Mouse (Mus musculus): ENCODE data around the gene Rad21l.
A peak's percentile ranks its signal among the peaks of the same experiment; 100 is the strongest.
"Not testable (repeated sequence)": the region's sequence is repeated elsewhere in the genome, so short reads cannot be mapped to it uniquely, and the experiment has no call there.

Gene Rad21l

GRCm38 (mm10) chr2:151632982-151633381 is 35.4 kb downstream of the Rad21l start:
- TF ChIP-seq NANOG (IDR thresholded peaks at IDR 0.05; ENCODE audit: borderline replicate concordance, low read length) (no peak), CTCF (conservative IDR thresholded peaks at IDR 0.05; ENCODE audit: low read length) (no peak), POU5F1 (IDR thresholded peaks at IDR 0.05; ENCODE audit: borderline replicate concordance, low read length) (no peak)
- Histone ChIP-seq H3K36me3 (ENCODE audit: insufficient read depth, low read length) (no peaks in the 10 kb centered on the region), H3K4me1 (replicated peaks; ENCODE audit: low read depth, low read length) (peaks cover 20% of the 10 kb centered on the region), H3K4me3 (replicated peaks; ENCODE audit: low read length) (no peak overlapping the region), H3K27me3 (ENCODE audit: insufficient read depth, low read length) (peaks cover 61% of the 10 kb centered on the region), H3K9me3 (ENCODE audit: low read length) (no peaks in the 10 kb centered on the region)

DNA sequence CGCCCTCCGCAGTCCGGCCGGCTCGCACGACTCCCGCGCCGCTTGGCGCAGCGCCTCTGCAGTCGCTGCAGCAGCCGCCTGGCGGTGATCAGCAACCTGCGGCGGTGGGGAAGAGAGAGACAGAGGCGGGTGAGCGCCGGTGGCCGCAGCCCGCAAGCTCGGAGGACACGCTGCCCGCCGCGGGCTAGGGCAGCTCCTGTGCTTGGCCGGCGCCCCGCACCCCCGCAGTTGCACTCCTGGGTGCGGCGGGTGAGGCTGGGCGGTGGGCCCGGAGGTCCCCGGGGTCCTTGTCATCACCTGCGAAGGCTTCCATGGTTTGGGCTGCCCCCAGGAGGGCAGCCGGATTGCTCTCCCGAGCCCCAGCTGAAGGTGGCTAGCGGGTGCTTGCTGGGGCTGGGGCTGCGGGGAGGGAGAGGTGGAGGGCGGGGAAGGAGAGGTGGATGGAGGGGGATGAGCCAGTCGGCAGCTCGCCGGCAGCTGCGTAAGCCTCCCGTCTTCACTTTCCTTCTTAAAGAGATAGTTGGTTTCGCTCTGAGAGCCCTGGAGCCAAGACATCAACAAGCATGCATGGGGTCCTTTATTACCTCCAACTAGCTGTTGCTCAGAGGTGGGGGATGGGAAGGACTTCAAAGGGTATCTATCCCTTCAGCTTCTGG is 36.0 kb downstream of the Rad21l start, which contains the start of gene Snph:
Gene Snph (minus strand): TSS at position 435 of the 656 bp plus-strand sequence.
- TF ChIP-seq NANOG (IDR thresholded peaks at IDR 0.05; ENCODE audit: borderline replicate concordance, low read length) (no peak), CTCF (conservative IDR thresholded peaks at IDR 0.05; ENCODE audit: low read length) (no peak), POU5F1 (IDR thresholded peaks at IDR 0.05; ENCODE audit: borderline replicate concordance, low read length) (no peak)
- H3K9me3 ChIP-seq (ENCODE audit: low read length): no peaks in the 10 kb centered on the region
- H3K4me3 ChIP-seq (replicated peaks; ENCODE audit: low read length): peak within 1 kb of the TSS; percentile 82
- H3K4me1 ChIP-seq (replicated peaks; ENCODE audit: low read depth, low read length): peaks cover 20% of the 10 kb centered on the region
- H3K27me3 ChIP-seq (ENCODE audit: insufficient read depth, low read length): peaks cover 64% of the 10 kb centered on the region
- H3K36me3 ChIP-seq (ENCODE audit: insufficient read depth, low read length): no peaks in the 10 kb centered on the region

DNA sequence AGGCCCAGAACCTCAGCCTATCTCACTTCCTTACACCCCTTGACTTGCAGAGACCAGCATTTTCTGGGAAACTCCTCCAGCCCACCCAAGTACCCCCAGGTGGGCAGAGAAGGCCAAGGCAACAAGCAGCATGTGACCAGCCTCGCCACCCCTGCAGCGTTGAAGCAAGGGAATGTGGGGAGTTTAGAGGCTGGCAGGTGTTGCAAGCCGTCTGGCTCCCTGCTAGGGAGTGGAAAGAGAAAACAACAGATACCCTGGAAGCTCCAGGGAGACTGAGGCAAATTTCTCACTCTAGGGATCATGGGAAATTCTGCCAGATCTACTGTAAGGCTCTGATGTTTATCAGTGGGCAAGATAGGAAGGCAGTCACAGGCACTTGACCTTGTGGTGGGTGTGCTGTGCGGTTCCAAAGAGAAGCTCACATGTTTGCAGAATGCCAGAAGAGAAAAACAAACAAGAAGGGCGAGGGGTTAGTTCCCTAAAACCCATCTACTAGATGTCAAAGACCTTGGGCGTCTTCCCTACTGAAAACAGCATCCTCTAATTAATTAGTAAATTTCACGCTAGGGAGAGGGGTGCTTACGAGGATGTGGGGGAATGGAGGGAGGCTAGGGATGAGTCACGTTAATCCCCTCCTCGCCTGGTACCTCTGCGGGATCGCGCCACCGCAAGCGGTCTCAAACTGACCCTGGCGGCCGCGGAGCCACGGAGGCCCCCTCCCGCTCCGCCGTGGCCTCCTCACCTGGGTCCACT is 36.8 kb downstream of the Rad21l start:
- peaks cover 20% of the 10 kb centered on the region for H3K4me1 ChIP-seq (replicated peaks; ENCODE audit: low read depth, low read length)
- H3K9me3 ChIP-seq (ENCODE audit: low read length): no peaks in the 10 kb centered on the region
- no peak for TF ChIP-seq POU5F1 (IDR thresholded peaks at IDR 0.05; ENCODE audit: borderline replicate concordance, low read length)
- TF ChIP-seq CTCF (conservative IDR thresholded peaks at IDR 0.05; ENCODE audit: low read length): no peak
- TF ChIP-seq NANOG (IDR thresholded peaks at IDR 0.05; ENCODE audit: borderline replicate concordance, low read length): no peak
- no peaks in the 10 kb centered on the region for H3K36me3 ChIP-seq (ENCODE audit: insufficient read depth, low read length)
- H3K27me3 ChIP-seq (ENCODE audit: insufficient read depth, low read length): peaks cover 64% of the 10 kb centered on the region
- H3K4me3 ChIP-seq (replicated peaks; ENCODE audit: low read length): peak overlapping the region; percentile 82

DNA sequence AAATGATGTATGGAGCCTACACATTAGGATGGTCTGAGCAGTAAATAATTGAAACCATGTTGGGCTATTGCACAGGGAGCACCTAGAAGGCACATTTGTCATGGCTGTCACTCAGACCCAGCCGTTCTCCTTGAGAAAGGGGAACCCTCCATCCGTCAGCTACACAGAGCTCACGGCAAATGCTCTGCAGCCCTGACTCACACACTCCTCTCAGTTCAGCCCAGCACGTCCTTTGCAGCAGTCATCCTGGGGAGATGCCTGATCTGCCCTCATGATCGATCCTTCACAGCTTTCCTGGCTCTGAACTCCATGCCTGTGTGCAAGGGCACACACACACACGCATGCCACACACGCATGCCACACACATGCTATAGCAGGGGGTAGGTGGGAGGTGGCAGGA is 39.0 kb downstream of the Rad21l start:
- H3K9me3 ChIP-seq (ENCODE audit: low read length): no peaks in the 10 kb centered on the region
- no peaks in the 10 kb centered on the region for H3K36me3 ChIP-seq (ENCODE audit: insufficient read depth, low read length)
- H3K4me1 ChIP-seq (replicated peaks; ENCODE audit: low read depth, low read length): peaks cover 14% of the 10 kb centered on the region
- TF ChIP-seq CTCF (conservative IDR thresholded peaks at IDR 0.05; ENCODE audit: low read length) (no peak), POU5F1 (IDR thresholded peaks at IDR 0.05; ENCODE audit: borderline replicate concordance, low read length) (no peak), NANOG (IDR thresholded peaks at IDR 0.05; ENCODE audit: borderline replicate concordance, low read length) (no peak)
- H3K27me3 ChIP-seq (ENCODE audit: insufficient read depth, low read length): peaks cover 77% of the 10 kb centered on the region
- H3K4me3 ChIP-seq (replicated peaks; ENCODE audit: low read length): no peak overlapping the region

GRCm38 (mm10) chr2:151628011-151628410 is 40.3 kb downstream of the Rad21l start:
- H3K36me3 ChIP-seq (ENCODE audit: insufficient read depth, low read length): no peaks in the 10 kb centered on the region
- H3K4me1 ChIP-seq (replicated peaks; ENCODE audit: low read depth, low read length): peaks cover 12% of the 10 kb centered on the region
- peaks cover 79% of the 10 kb centered on the region for H3K27me3 ChIP-seq (ENCODE audit: insufficient read depth, low read length)
- no peak overlapping the region for H3K4me3 ChIP-seq (replicated peaks; ENCODE audit: low read length)
- no peak for TF ChIP-seq CTCF (conservative IDR thresholded peaks at IDR 0.05; ENCODE audit: low read length)
- no peak for TF ChIP-seq NANOG (IDR thresholded peaks at IDR 0.05; ENCODE audit: borderline replicate concordance, low read length)
- TF ChIP-seq POU5F1 (IDR thresholded peaks at IDR 0.05; ENCODE audit: borderline replicate concordance, low read length): no peak
- no peaks in the 10 kb centered on the region for H3K9me3 ChIP-seq (ENCODE audit: low read length)

GRCm38 (mm10) chr2:151626296-151626695 is 42.0 kb downstream of the Rad21l start:
- TF ChIP-seq CTCF (conservative IDR thresholded peaks at IDR 0.05; ENCODE audit: low read length): no peak
- no peak for TF ChIP-seq POU5F1 (IDR thresholded peaks at IDR 0.05; ENCODE audit: borderline replicate concordance, low read length)
- no peak for TF ChIP-seq NANOG (IDR thresholded peaks at IDR 0.05; ENCODE audit: borderline replicate concordance, low read length)
- Histone ChIP-seq H3K4me1 (replicated peaks; ENCODE audit: low read depth, low read length) (peaks cover 1% of the 10 kb centered on the region), H3K4me3 (replicated peaks; ENCODE audit: low read length) (no peak overlapping the region), H3K36me3 (ENCODE audit: insufficient read depth, low read length) (no peaks in the 10 kb centered on the region), H3K27me3 (ENCODE audit: insufficient read depth, low read length) (peaks cover 78% of the 10 kb centered on the region), H3K9me3 (ENCODE audit: low read length) (no peaks in the 10 kb centered on the region)

DNA sequence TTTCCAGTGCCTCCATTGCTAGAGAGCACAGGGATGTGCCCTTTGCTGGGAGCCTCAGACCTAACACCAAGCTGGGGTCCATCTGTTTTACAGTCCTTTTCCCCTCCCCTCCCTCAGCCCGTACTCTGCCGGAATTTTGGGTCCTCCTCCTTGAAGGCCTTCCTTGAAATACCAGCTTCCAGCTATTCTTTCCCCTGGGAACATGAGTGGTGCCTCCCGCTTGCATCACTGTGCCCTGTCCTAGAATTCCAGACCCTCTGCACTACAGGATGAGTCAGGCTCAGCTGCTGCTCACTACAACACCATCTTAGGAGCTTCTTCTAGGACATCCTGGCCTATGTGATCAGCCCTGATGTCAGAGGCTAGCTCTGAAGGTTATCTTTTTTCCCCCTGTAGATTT is 44.6 kb downstream of the Rad21l start:
- H3K4me1 ChIP-seq (replicated peaks; ENCODE audit: low read depth, low read length): peaks cover 9% of the 10 kb centered on the region
- H3K27me3 ChIP-seq (ENCODE audit: insufficient read depth, low read length): peaks cover 53% of the 10 kb centered on the region
- no peak for TF ChIP-seq POU5F1 (IDR thresholded peaks at IDR 0.05; ENCODE audit: borderline replicate concordance, low read length)
- TF ChIP-seq NANOG (IDR thresholded peaks at IDR 0.05; ENCODE audit: borderline replicate concordance, low read length): no peak
- TF ChIP-seq CTCF (conservative IDR thresholded peaks at IDR 0.05; ENCODE audit: low read length): no peak
- no peak overlapping the region for H3K4me3 ChIP-seq (replicated peaks; ENCODE audit: low read length)
- H3K9me3 ChIP-seq (ENCODE audit: low read length): no peaks in the 10 kb centered on the region
- no peaks in the 10 kb centered on the region for H3K36me3 ChIP-seq (ENCODE audit: insufficient read depth, low read length)

DNA sequence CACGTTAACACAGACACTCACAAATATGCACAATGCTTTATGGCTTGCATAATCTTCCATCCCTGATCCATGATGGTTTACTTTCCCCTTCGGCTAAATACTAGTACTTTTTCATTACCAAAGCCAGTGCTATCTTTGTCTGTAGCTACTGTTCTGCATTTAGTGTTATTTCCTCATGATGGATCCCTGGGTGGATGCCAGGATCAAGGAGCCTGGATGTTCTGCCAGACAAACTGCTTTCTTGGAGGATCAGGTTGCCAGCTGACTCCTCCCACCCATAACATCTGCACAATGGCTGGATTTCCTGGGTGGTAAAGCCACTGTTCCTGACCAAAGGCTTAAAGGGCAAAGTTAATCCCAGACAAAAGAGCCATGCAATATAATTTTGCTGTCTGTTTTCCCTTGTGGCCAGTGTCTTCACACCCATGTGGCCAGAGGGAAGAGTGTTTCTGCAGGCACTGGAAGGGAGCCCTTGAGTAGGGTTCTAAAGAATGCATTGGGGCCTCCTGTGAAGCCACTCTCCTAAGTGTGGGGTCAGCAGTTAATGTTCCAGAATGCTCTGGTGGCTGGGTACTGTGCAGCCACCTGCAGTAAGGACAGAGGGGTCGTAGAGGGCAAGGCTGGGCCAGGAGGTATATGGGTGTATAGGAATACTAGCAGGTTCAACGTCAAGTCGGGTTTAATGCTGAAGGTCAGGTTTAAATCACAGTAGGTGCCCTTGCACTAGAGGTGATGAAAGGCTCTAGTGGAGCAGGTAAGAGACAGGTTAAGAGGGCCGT is 51.6 kb downstream of the Rad21l start:
- H3K4me3 ChIP-seq (replicated peaks; ENCODE audit: low read length): no peak overlapping the region
- no peaks in the 10 kb centered on the region for H3K9me3 ChIP-seq (ENCODE audit: low read length)
- peaks cover 14% of the 10 kb centered on the region for H3K4me1 ChIP-seq (replicated peaks; ENCODE audit: low read depth, low read length)
- TF ChIP-seq NANOG (IDR thresholded peaks at IDR 0.05; ENCODE audit: borderline replicate concordance, low read length) (0 out of 2 replicates have a peak, but pooled peaks have one; percentile 5), POU5F1 (IDR thresholded peaks at IDR 0.05; ENCODE audit: borderline replicate concordance, low read length) (no peak), CTCF (conservative IDR thresholded peaks at IDR 0.05; ENCODE audit: low read length) (no peak)
- no peaks in the 10 kb centered on the region for H3K36me3 ChIP-seq (ENCODE audit: insufficient read depth, low read length)
- peaks cover 32% of the 10 kb centered on the region for H3K27me3 ChIP-seq (ENCODE audit: insufficient read depth, low read length)

DNA sequence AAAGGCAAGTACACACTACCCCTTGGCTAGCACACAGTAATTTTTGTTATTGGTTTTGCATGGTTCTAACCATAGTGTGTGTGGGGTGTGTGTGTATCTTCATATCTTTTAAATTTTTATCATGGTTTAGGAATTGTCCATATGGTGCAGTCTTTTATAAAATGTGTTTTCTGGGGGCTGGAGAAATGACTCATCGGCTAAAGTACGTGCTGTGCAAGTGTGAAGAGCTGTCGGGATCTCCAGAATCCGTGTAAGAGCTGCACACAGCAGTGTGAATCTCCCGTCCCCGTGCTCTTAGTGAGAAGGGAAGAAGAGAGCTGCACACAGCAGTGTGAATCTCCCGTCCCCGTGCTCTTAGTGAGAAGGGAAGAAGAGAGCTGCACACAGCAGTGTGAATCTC is 52.6 kb downstream of the Rad21l start:
- not testable (repeated sequence) for H3K36me3 ChIP-seq (ENCODE audit: insufficient read depth, low read length); H3K9me3 ChIP-seq (ENCODE audit: low read length); H3K4me3 ChIP-seq (replicated peaks; ENCODE audit: low read length)
- Histone ChIP-seq H3K27me3 (ENCODE audit: insufficient read depth, low read length) (peaks cover 36% of the 10 kb centered on the region), H3K4me1 (replicated peaks; ENCODE audit: low read depth, low read length) (peaks cover 14% of the 10 kb centered on the region)
